Mouse (Mus musculus) G1E (cell line): ENCODE results near the gene Cntn6.

Experiments
- CTCF ChIP-seq: IDR thresholded peaks from 2 replicates; pipeline ENCODE4 v1.5.1; 2012; ENCODE audit warnings: low read depth, low read length, inconsistent platforms, mixed read lengths
- TAL1 ChIP-seq: conservative IDR thresholded peaks from 2 replicates; pipeline ENCODE4 v1.6.1; 2012; ENCODE audit warnings: low read depth, low read length, inconsistent platforms, mixed read lengths

GRCm38 (mm10) chr6:104493459-104493858, 869 bp downstream of the Cntn6 start:
- TF ChIP-seq CTCF (no peak), TAL1 (no peak)
